Mouse (Mus musculus) liver, embryonic 13.5 days (tissue): ENCODE data around the gene Entpd8. TPM values are rescaled to one million over a fixed set of nuclear protein-coding genes. Genes with fewer than 3 reads are reported as not detected.

Experiments
- ATAC-seq: fragments of 200-750 bp; cut with Nextera tagmentation; 2 replicates; pipeline ENCODE4 v1.8.0; 2017; ENCODE audit warnings: low read depth, mild to moderate bottlenecking, moderate number of reproducible peaks, moderate library complexity
- DNase-seq: peaks from one replicate; pipeline ENCODE4 v3.0.0; 2022
- H3K27ac ChIP-seq: fragments of 300-500 bp; sonication (generic); 2 replicates; pipeline ENCODE4 v1.5.1; 2015; ENCODE audit warnings: moderate library complexity, mild to moderate bottlenecking, inconsistent platforms
- H3K27me3 ChIP-seq: fragments of 300-500 bp; sonication (generic); 2 replicates; pipeline ENCODE4 v1.6.1; 2015; ENCODE audit warnings: mild to moderate bottlenecking, inconsistent platforms
- H3K36me3 ChIP-seq: fragments of 300-500 bp; sonication (generic); 2 replicates; pipeline ENCODE4 v1.6.1; 2015; ENCODE audit warnings: mild to moderate bottlenecking, inconsistent platforms
- H3K4me1 ChIP-seq: fragments of 300-500 bp; sonication (generic); replicated peaks from 2 replicates; pipeline ENCODE4 v1.6.1; 2015; ENCODE audit warnings: inconsistent platforms
- H3K4me2 ChIP-seq: fragments of 300-500 bp; sonication (generic); 2 replicates; pipeline ENCODE4 v1.6.1; 2015; ENCODE audit warnings: inconsistent platforms, mild to moderate bottlenecking, moderate library complexity
- H3K4me3 ChIP-seq: fragments of 300-500 bp; sonication (generic); replicated peaks from 2 replicates; pipeline ENCODE4 v1.5.1; 2015; ENCODE audit warnings: mild to moderate bottlenecking, inconsistent platforms
- H3K9ac ChIP-seq: fragments of 300-500 bp; sonication (generic); 2 replicates; pipeline ENCODE4 v1.6.1; 2015; ENCODE audit warnings: mild to moderate bottlenecking, inconsistent platforms
- H3K9me3 ChIP-seq: fragments of 300-500 bp; sonication (generic); replicated peaks from 2 replicates; pipeline ENCODE4 v1.6.1; 2016; ENCODE audit warnings: inconsistent platforms
- WGBS: fragments of 180-500 bp; shearing (Covaris S2); methylation state at CpG from one replicate; pipeline ENCODE4 v1.1.7; 2015; ENCODE audit not compliant: insufficient replicate concordance; 5-methylcytosine and 5-hydroxymethylcytosine counted together
- polyA plus RNA-seq: library from polyadenylated mRNA; unstranded; fragments of >200 nt; fragmentation: Nextera tagmentation; extraction: Ambion mirVana; gene quantifications from 2 replicates; pipeline ENCODE4 v1.2.1, GENCODE M21; 2015

Gene Entpd8
- polyA plus RNA-seq, 1 experiment from 2014 or later: 1.6 TPM

DNA sequence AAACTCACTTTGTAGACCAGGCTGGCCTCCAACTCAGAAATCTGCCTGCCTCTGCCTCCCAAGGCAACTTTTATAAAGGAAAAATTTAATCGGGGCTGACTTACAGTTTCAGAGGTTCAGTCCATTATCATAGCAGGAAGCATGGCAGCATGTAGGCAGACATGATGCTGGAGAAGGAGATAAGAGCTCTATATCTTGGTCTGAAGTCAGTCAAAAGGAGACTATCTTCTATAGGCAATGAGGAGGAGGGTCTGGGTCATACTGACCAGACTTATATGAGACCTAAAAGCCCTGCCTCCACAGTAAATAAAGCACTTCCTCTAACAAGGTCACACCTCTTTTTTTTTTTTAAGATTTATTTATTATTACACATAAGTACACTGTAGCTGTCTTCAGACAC, 15.8 kb upstream of the Entpd8 start:
- DNase-seq (no peak), ATAC-seq (peak; percentile 59)
- 23% methylated on average over 1 of the region's 1 CpGs for WGBS

DNA sequence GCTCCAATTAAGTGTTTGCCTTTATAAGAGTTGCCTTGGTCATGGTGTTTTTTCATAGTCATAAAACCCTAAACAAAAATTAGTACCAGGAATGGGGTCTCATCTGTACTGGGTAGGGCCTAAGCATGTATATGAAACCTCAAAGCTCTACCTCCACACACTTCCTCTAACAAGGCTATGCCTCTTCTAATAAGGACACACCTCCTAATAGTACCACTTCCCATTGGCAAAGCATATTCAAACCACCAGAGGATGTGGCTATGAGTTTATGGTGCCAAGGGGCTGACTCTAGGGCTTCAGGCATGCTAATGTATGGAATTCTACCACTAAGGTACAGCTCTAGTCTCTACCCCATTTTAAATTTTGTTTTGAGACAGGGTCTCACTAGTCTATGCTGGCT, 14.6 kb upstream of the Entpd8 start:
- Histone ChIP-seq H3K9ac (no peak overlapping the region), H3K4me2 (no peak overlapping the region), H3K27me3 (no peaks in the 10 kb centered on the region), H3K4me1 (peaks cover 28% of the 10 kb centered on the region), H3K9me3 (no peaks in the 10 kb centered on the region), H3K36me3 (peaks cover 6% of the 10 kb centered on the region), H3K27ac (no peak overlapping the region), H3K4me3 (no peak overlapping the region)
- ATAC-seq: no peak
- no peak for DNase-seq

More for the DNA sequence above, 15.8 kb upstream of the Entpd8 start:
- H3K36me3 ChIP-seq: peaks cover 6% of the 10 kb centered on the region
- H3K4me3 ChIP-seq: no peak overlapping the region
- H3K9me3 ChIP-seq: no peaks in the 10 kb centered on the region
- H3K9ac ChIP-seq: no peak overlapping the region
- H3K4me2 ChIP-seq: no peak overlapping the region
- H3K27ac ChIP-seq: no peak overlapping the region
- H3K4me1 ChIP-seq: peaks cover 34% of the 10 kb centered on the region
- H3K27me3 ChIP-seq: no peaks in the 10 kb centered on the region

DNA sequence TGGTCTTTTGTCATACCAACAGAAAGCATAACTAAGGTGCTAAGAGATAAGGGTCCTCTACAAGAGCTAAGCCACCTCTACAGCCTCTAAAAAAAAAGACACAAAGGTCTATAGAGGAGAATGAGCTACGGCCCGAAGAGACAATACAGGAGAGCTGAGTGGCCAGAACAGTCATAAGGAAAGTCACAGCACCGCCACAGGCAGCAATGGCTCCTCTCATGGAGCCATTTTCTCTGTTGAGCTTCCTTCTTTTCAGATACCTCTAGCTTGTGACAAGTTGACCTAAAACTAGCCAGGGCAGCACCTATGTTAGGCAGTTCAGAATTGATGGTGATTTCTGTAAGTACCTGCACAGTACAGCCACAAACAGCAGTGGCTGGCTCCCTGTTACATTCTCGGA, 13.6 kb upstream of the Entpd8 start:
- no peaks in the 10 kb centered on the region for H3K9me3 ChIP-seq
- 70% methylated on average over 4 of the region's 4 CpGs for WGBS
- H3K36me3 ChIP-seq: peaks cover 2% of the 10 kb centered on the region
- no peak overlapping the region for H3K4me3 ChIP-seq
- H3K4me1 ChIP-seq: peaks cover 20% of the 10 kb centered on the region
- ATAC-seq (no peak), DNase-seq (no peak)
- no peak overlapping the region for H3K9ac ChIP-seq
- H3K4me2 ChIP-seq: no peak overlapping the region
- H3K27me3 ChIP-seq: no peaks in the 10 kb centered on the region
- H3K27ac ChIP-seq: no peak overlapping the region

DNA sequence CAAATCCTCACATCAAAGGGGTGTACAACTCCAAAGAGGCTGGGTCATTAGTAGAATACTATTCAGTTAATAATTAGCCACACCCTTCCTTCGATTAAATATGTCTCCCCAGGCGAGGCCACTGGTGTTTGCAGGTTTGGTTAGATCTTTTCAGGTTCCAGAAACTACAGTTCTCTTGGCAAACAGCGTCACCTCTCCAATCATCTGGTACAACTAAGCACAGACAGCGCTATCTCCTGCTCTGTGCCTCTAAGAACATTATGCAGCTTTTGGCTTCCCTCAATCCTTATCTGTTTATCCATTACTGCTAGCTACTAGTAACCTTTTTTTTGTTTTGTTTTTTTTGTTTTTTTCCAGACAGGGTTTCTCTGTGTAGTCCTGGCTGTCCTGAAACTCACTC, 10.6 kb upstream of the Entpd8 start:
- H3K4me2 ChIP-seq: no peak overlapping the region
- H3K27ac ChIP-seq: no peak overlapping the region
- no peaks in the 10 kb centered on the region for H3K36me3 ChIP-seq
- ATAC-seq: no peak
- H3K9ac ChIP-seq: no peak overlapping the region
- H3K4me3 ChIP-seq: no peak overlapping the region
- H3K4me1 ChIP-seq: peaks cover 7% of the 10 kb centered on the region; the same call in 1 of the 2 replicates
- no peak for DNase-seq
- H3K27me3 ChIP-seq: no peaks in the 10 kb centered on the region
- no peaks in the 10 kb centered on the region for H3K9me3 ChIP-seq
- 50% methylated on average over 4 of the region's 4 CpGs for WGBS

DNA sequence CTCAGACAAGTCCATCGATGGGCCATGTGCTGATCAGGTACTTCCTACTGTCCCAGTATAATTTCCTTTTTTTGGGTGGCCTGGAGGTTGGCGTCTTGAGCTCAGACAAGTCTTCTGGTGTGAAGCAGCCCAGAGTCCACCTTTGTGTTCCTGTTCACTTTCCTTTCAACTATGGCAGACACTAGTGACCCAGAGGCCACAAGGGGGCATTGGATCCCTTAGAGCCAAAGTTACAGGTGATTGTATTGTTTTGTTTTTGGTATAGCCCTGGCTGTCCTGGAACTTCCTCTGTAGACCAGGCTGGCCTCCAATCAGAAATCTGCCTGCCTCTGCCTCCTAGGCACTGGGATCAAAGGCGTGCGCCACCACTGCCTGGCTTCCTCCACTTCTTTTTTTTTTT, 7.7 kb upstream of the Entpd8 start:
- no peaks in the 10 kb centered on the region for H3K27me3 ChIP-seq
- no peak for ATAC-seq
- no peaks in the 10 kb centered on the region for H3K9me3 ChIP-seq
- H3K4me2 ChIP-seq: no peak overlapping the region
- H3K9ac ChIP-seq: no peak overlapping the region
- 72% methylated on average over 4 of the region's 4 CpGs for WGBS
- no peak overlapping the region for H3K4me3 ChIP-seq
- no peak for DNase-seq
- no peaks in the 10 kb centered on the region for H3K36me3 ChIP-seq
- no peak overlapping the region for H3K27ac ChIP-seq
- H3K4me1 ChIP-seq: no peaks in the 10 kb centered on the region; the same call in 1 of the 2 replicates

DNA sequence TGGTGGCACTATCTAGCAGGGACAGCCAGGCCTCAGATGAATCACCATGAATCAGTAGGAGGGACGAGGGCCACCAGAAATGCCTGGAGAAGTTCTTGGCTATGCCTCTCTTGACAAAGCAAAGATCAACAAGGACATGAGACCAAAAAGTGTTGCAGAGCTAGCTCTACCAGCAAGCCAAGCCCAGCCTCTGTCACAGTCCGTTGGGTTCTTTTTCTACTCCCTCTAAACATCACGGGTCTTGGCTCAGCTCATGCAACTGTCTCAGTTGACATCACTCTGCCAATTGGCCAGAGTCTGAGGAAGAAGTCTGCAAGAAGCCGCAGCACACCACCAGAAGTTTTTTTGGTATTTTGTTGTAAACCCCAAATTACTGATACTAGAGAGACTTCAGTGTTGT, 4.6 kb upstream of the Entpd8 start:
- Histone ChIP-seq H3K27me3 (no peaks in the 10 kb centered on the region), H3K36me3 (no peaks in the 10 kb centered on the region), H3K4me3 (no peak overlapping the region), H3K27ac (no peak overlapping the region), H3K9me3 (no peaks in the 10 kb centered on the region), H3K9ac (no peak overlapping the region), H3K4me2 (no peak overlapping the region), H3K4me1 (peaks cover 4% of the 10 kb centered on the region; the same call in 1 of the 2 replicates)
- DNase-seq: no peak
- ATAC-seq: no peak
- WGBS: 57% methylated on average over 4 of the region's 4 CpGs

DNA sequence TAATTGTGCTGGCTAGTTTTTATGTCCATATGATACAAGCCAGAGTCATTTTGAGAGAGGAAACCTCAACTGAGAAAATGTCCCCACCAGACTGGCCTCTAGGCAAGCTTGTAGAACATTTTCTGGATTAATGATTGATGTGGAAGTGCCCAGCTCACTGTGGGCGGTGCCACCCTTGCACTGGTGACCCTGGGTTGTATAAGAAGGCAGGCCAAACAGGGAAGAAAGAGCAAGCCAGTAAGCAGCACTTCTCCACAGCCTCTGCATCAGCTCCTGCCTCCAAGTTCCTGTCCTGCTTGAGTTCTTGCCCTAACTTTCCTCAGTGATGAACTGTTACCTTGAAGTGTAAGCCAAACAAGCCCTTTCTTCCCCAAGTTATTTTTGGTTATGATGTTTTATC, 1.1 kb upstream of the Entpd8 start:
- H3K27ac ChIP-seq: peak overlapping the region; percentile 9; the same call in 1 of the 2 replicates
- no peaks in the 10 kb centered on the region for H3K36me3 ChIP-seq
- H3K9ac ChIP-seq: no peak overlapping the region
- WGBS: 65% methylated on average over 1 of the region's 1 CpGs
- ATAC-seq: no peak
- H3K4me2 ChIP-seq: no peak overlapping the region
- H3K4me3 ChIP-seq: no peak overlapping the region
- peaks cover 4% of the 10 kb centered on the region; the same call in 1 of the 2 replicates for H3K4me1 ChIP-seq
- no peak for DNase-seq
- H3K9me3 ChIP-seq: no peaks in the 10 kb centered on the region
- H3K27me3 ChIP-seq: peaks cover 18% of the 10 kb centered on the region

DNA sequence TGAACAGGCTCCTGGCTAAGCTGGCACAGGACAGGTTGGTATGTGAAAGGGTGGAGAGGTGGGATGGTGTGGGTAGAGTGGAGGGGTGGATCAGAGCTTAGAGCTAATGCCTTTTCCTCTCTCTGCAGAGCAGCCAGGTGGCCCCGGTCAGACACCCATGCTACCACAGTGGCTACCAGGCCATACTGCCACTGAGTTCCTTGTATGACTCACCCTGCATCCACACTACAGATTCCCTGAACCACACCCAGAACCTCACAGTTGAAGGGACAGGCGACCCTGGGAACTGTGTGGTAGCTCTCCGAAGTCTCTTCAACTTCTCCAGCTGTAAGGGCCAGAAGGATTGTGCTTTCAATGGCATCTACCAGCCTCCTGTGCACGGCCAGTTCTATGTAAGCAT, 3.6 kb downstream of the Entpd8 start:
- ATAC-seq (no peak), DNase-seq (no peak)
- no peak overlapping the region for H3K27ac ChIP-seq
- H3K4me1 ChIP-seq: peaks cover 1% of the 10 kb centered on the region; the same call in 1 of the 2 replicates
- no peak overlapping the region for H3K4me3 ChIP-seq
- peaks cover 18% of the 10 kb centered on the region for H3K27me3 ChIP-seq
- 66% methylated on average over 4 of the region's 4 CpGs for WGBS
- H3K36me3 ChIP-seq: no peaks in the 10 kb centered on the region
- no peaks in the 10 kb centered on the region for H3K9me3 ChIP-seq
- no peak overlapping the region for H3K9ac ChIP-seq
- no peak overlapping the region for H3K4me2 ChIP-seq

DNA sequence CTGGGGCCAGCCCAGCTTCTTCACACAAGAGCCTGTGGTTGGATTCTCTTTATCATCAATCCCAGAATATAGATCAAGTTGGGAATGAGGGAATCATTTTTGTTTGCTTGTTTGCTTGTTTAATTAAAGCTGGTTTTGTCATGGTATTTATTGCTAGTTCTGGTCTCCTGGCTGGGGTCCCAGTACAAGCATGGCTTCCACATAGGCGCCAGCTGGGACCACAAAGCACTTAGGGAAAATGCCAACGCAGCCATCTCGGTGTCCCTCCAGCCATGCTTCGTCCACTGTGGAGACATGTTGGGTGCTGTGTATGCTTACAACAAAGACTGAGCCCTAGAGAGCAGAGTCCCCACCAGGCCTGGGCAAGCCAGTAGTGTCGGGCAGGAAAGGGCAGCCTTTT, 5.5 kb downstream of the Entpd8 start:
- Histone ChIP-seq H3K36me3 (no peaks in the 10 kb centered on the region), H3K4me3 (no peak overlapping the region)
- 69% methylated on average over 5 of the region's 5 CpGs for WGBS

DNA sequence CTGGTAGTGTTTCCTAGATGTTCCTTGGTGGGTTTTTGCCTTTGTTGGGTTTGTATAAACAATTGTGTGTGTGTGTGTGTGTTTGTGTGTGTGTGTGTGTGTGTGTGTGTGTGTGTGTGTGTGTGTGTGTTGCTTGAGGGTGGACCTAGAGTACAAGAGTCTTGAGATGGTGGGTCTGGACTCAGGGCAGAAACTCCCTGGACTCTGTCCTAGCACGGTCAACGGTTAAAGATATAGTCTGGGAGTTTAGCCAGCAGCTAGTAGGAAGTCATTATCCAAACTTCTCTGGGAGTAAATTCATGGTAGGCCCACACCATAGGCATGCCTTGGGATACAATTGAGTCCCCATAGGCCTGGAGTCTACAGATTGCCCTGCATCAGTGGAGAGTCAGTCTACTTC, 7.7 kb downstream of the Entpd8 start:
- H3K27me3 ChIP-seq: peaks cover 12% of the 10 kb centered on the region
- no peak overlapping the region for H3K27ac ChIP-seq
- no peak overlapping the region for H3K9ac ChIP-seq
- DNase-seq (no peak), ATAC-seq (no peak)
- H3K4me1 ChIP-seq: no peaks in the 10 kb centered on the region
- no peaks in the 10 kb centered on the region for H3K9me3 ChIP-seq
- no peak overlapping the region for H3K4me3 ChIP-seq
- H3K36me3 ChIP-seq: no peaks in the 10 kb centered on the region
- 96% methylated on average over 2 of the region's 2 CpGs for WGBS
- no peak overlapping the region for H3K4me2 ChIP-seq

More for the DNA sequence above, 5.5 kb downstream of the Entpd8 start:
- Histone ChIP-seq H3K4me2 (no peak overlapping the region), H3K9ac (no peak overlapping the region), H3K9me3 (no peaks in the 10 kb centered on the region), H3K4me1 (no peaks in the 10 kb centered on the region; the same call in 1 of the 2 replicates), H3K27ac (no peak overlapping the region), H3K27me3 (peaks cover 18% of the 10 kb centered on the region)
- DNase-seq: no peak
- no peak for ATAC-seq

DNA sequence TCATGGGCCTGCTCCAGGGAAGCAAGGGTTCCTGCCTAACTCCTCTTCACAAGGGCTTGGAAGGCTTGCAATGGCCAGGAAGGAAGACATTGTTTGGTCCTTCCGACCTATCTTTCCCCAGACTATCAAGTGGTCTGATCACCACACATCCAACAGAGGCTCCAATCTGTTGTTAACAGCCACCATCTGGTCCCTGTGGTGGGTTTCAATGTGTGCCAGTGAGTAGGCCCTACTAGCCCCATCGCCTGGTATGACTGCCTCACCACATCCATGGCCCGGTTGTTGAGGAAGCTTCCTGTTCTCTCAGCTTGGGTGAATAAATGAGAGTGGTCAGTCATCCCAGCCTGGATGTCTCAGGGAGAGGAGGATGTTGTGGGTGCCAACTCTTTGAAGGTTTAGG, 8.5 kb downstream of the Entpd8 start:
- 57% methylated on average over 3 of the region's 3 CpGs for WGBS
- peaks cover 10% of the 10 kb centered on the region for H3K27me3 ChIP-seq
- DNase-seq: no peak
- no peaks in the 10 kb centered on the region for H3K4me1 ChIP-seq
- ATAC-seq: no peak
- no peak overlapping the region for H3K4me2 ChIP-seq
- H3K9me3 ChIP-seq: no peaks in the 10 kb centered on the region
- H3K9ac ChIP-seq: no peak overlapping the region
- no peak overlapping the region for H3K27ac ChIP-seq
- no peaks in the 10 kb centered on the region for H3K36me3 ChIP-seq
- no peak overlapping the region for H3K4me3 ChIP-seq

DNA sequence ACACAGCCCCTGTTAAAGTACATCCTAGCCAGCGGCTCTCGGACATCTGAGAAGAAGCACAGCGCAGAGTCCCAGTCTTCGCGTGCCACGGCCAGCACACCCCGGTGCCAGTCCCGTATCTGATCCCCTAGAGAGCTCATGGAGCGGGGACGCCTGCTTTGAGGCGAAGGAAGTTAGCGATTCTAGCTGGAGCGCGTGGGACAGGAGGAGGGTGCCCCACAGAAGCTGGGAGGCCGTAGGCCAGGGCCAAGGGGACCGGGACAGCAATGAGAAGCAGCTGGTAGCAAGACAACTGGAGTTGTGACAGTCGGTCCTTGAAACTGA, 14.6 kb downstream of the Entpd8 start:
- no peak overlapping the region for H3K27ac ChIP-seq

More for the DNA sequence above, 14.6 kb downstream of the Entpd8 start:
- H3K4me1 ChIP-seq: peaks cover 23% of the 10 kb centered on the region
- ATAC-seq: peak; percentile 42
- peaks cover 20% of the 10 kb centered on the region for H3K27me3 ChIP-seq
- WGBS: 51% methylated on average over 17 of the region's 17 CpGs
- H3K4me3 ChIP-seq: peak overlapping the region; percentile 34
- H3K9ac ChIP-seq: peak overlapping the region; percentile 22; the same call in 1 of the 2 replicates
- DNase-seq: no peak
- peak overlapping the region; percentile 51 for H3K4me2 ChIP-seq
- H3K36me3 ChIP-seq: no peaks in the 10 kb centered on the region
- H3K9me3 ChIP-seq: no peaks in the 10 kb centered on the region
